Mouse (Mus musculus): ENCODE data around the gene Gatad2b.

- TF ChIP-seq CTCF (conservative IDR thresholded peaks at IDR 0.05; ENCODE audit: low read length): no peak
- no peak for TF ChIP-seq NANOG (IDR thresholded peaks at IDR 0.05; ENCODE audit: borderline replicate concordance, low read length)
- no peak for TF ChIP-seq POU5F1 (IDR thresholded peaks at IDR 0.05; ENCODE audit: borderline replicate concordance, low read length)
Measured at GRCm38 (mm10) chr3:90362346-90362745, 69.4 kb downstream of the Gatad2b start.
